Mouse (Mus musculus) c-Kit-positive CD71-positive TER-119-negative erythroid progenitor cells, embryonic 14.5 days (primary cell): ENCODE results near the gene Gm17387.
A peak's percentile ranks its signal among the peaks of the same experiment; 100 is the strongest.

ENCODE experiments used
- DNase-seq: peaks from one replicate; pipeline ENCODE4 v3.0.0-alpha.2; 2013; ENCODE audit warnings: low read depth

Gm17387 gene

GRCm38 (mm10) chr7:141047581-141048225 lies 18.8 kb downstream of the Gm17387 start:
- DNase-seq = no peak

DNA sequence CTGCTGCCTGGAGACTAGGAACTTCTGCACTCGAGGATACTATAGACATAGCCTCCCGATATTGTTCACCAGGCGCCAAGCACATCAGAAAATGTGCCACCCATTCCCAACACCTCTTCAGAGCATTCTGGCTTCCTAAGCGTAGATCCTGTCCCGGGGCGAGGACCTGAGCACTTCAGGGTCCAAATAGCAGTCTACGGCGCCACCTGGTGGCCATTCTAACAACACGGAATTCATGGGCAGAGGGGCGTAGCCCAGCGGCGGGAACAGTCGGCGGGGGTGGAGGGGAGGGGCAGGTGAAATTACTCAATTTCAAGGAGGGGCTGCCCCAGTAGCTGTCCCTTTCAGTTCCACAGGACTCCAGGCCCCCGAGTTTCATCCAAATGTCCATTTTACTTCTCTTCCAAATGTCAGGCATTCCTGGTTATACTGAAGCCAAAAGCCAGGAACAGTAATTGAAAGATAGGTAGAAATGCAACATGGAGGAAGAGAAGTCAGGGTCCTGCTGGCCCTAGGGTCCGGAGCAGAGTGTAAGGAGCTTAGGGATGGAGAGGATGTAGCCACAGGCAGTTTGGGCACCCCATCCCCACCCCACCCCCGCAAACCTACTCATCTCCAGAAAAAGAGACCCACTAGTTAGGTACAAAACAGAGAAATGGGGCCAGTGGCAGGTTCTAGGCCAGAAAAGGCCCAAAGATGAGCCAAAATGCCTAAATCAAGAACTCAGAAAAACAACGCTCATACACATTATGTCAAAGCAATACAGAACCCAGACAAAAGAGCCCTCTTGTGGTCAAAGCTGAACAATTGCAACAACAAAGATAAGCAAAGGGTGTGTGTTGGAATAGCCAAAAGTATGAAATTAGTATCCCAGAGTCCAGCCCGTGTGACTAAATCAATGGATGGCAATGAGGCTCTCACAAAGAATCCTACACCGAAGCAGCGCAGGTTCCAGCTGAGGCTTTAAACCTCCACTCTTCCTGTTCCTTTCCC lies 19.6 kb downstream of the Gm17387 start:
- peak; percentile 90 for DNase-seq

GRCm38 (mm10) chr7:141049326-141049725 lies 20.4 kb downstream of the Gm17387 start:
- DNase-seq = no peak

GRCm38 (mm10) chr7:141051060-141051685 lies 22.2 kb downstream of the Gm17387 start:
- no peak for DNase-seq

GRCm38 (mm10) chr7:141052016-141052415 lies 23.1 kb downstream of the Gm17387 start:
- no peak for DNase-seq

DNA sequence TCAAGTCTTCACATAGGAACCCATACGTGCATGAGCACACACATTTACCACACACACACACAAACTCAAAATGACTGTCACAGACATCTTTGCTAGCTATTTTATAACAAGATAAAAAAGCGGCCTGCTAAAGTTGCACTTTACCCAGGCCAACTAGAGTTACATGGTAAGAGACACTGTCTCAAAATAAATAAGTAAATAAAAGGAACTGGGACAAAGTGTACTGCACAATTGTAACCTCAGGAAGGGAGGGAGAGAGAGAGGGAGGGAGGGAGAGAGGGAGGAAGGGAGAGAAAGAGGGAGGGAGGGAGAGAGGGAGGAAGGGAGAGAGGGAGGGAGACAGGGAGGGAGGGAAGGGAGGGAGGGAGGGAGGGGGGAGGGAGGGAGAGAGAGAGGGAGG lies 23.5 kb downstream of the Gm17387 start:
- no peak for DNase-seq

DNA sequence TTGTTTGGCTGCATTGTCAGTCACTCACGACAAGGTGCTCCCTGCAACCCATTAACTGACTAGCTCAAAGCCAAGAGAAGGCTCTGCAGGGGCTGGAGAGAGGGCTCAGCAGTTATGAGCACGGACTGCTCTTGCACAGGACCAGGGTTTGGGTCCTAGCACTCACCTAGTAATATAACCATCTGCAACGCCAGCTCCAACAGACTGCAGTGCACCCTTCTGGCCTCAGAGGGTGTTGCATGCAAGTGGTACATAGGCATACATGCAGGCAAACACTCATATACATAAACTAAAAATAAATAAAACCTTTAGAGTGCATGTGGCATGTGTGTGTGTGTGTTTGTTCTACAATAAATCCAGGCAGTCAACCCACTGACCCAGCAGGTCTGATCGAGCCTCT lies 26.9 kb downstream of the Gm17387 start:
- no peak for DNase-seq

DNA sequence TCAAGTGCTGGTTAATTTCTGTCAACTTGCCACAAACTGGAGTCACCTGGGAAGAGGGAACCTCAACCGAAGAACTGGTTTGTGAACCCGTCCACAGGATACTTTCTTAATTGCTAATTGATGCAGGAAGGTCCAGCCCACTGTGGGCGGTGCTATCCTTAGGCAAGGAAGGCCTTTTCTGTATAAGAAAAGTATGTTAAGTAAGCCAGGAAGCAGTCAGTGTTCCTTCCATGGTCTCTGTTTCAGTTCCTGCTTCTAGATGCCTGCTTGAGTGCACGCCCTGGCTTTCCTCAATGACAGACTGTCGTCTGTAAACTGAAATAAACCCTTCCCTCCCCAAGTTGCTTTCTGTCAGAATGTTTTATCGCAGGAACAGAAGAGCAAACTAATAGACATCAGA lies 28.0 kb downstream of the Gm17387 start:
- DNase-seq = no peak

DNA sequence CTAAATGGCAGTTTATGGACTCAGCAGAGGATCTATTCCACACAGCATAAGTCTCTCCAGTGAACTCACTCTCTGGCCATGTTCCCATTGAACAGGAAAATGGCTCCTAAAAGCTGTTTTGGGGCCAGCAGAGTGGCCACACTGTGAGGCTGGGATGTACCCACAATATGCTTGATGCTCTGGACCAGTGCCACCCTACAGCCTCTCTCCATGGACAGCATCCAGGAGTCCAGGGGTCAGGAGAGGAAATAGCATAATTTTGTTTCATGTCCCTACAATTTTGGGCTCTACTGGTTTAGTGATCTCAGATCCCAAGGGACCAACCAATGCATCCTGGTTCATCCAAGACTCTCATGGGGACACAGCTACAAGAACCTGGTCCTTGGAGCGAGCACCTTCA lies 28.6 kb downstream of the Gm17387 start:
- DNase-seq = no peak

GRCm38 (mm10) chr7:141058601-141059341 lies 29.8 kb downstream of the Gm17387 start:
- no peak for DNase-seq

- DNase-seq = no peak
Observed at GRCm38 (mm10) chr7:141059929-141060328, 31.0 kb downstream of the Gm17387 start.

DNA sequence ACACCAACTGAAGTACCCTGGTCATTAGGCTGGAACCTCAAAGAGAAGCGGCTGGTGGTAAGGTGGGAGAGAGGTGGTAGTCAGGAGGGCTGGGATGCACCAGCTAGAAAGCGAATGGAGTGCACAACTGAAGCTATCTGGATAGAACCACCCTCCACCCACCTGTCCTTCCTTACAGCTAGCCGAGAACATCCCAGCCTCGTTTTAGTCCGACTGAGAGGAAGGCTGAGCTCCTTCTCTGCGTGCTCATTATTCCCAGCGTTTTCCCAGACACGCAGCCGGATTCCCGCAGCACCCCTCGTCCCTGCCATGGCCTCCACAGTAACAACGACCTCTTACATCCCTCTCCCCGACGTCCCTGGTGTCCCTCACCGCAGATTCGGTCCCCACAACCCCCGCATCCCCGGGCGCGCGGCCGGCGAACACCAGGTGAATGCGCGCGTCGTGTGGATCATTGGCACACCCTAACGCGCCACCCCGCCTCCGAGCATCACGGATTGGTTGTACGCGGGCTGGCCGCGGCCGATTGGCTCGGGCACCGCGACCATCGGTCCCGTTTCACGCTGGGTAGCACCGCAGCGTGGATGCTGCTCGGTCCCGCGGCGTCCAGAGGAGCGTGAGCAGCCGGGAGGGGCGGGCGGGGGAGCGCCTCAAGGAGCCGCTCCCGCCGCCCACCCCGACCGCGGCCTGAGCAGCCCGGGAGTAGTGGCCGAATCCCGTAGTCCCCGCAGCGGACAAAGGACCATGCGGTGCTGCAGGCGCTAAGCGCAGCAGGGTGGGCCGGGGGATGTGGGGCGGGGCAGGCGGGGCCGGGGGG lies 31.7 kb downstream of the Gm17387 start, which contains the start of gene B4galnt4:
TSS of gene B4galnt4 (plus strand) at position 679 of the 817 bp plus-strand sequence.
- DNase-seq = no peak

DNA sequence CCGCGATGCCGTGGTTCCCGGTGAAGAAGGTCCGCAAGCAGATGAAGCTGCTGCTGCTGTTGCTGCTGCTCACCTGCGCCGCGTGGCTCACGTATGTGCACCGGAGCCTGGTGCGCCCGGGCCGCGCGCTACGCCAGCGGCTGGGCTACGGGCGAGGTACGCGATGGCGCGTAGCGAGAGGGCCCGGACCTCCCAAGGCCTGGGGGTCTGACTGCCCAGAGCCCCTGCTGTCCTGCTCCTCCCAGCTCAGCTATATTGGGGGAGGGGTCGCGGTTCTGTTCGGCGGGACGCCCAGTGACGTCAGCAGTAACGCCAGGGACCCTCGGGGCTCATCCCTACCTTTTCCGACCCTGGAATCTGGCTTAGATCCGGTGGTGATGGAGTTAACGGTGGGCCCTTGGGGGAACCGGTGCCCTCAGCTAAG lies 32.4 kb downstream of the Gm17387 start:
- DNase-seq = no peak

DNA sequence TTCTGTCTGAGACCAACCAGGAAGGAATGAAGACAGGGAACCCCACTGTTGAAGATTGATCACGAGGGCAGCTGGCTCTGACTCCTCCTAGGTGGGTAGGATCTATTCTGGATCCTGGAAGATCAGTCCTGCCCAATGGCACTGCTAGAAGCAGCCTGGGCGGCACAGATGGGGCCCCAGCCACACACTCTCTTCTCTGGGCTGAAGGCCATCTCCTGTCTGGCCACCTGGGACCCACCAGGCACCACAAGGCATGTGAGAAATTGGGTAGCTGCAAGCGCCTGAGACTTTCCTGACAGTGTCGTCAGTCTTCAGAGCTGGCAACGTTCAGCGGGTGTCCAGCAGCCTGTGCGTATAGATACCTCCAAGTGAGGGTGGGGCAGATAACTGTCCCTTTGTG lies 33.6 kb downstream of the Gm17387 start:
- DNase-seq = no peak

DNA sequence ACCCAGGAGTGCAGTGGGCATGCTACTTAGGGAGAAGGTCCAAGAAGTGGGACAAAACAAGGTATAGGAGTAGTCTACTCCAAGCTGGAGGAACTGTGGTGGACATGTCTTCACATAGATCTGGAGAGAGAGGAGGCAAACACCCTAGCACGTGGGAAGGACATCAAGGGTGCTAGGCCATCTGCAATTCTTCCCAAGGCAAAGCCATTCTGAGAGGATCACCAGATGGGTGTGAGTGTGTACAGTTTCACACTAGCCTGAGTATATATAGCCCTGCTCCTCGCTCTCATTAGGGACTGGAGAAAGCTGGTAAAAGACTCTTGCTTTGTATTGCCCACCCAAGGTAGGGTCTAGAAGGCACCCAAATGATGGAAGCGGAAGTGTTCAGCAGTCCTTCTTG lies 34.4 kb downstream of the Gm17387 start:
- DNase-seq = no peak

- no peak for DNase-seq
Observed at GRCm38 (mm10) chr7:141064175-141064574, 35.2 kb downstream of the Gm17387 start.

DNA sequence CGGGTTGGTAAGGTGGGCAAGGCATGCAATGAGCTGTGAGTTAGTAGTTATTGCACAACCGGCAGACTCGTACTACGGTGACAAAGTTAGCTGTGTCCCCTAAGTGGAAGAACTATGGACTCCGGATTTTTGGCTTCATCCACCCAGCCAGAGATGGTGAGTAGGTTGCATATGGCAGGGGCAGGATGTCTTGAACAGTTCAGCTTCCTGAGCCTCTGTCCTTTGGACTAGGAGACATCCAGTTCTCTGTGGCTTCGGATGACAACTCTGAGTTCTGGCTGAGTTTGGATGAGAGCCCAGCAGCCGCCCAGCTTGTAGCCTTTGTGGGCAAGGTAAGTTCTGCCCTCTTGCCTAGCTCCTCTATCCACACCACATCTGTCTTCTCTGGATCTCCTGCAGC lies 35.6 kb downstream of the Gm17387 start:
- DNase-seq = no peak

DNA sequence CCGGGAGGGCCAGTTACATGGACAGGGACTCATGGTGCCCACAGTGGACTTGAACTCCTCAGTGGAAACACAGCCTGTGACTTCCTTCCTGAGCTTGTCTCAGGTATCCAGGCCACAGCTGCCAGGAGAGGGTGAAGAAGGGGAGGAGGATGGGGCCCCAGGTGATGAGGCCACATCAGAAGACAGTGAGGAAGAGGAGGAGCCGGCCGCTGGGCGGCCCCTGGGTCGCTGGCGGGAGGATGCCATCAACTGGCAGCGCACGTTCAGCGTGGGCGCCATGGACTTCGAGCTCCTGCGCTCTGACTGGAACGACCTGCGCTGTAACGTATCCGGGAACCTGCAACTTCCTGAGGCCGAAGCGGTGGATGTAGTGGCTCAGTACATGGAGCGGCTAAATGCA lies 39.4 kb downstream of the Gm17387 start:
- no peak for DNase-seq

DNA sequence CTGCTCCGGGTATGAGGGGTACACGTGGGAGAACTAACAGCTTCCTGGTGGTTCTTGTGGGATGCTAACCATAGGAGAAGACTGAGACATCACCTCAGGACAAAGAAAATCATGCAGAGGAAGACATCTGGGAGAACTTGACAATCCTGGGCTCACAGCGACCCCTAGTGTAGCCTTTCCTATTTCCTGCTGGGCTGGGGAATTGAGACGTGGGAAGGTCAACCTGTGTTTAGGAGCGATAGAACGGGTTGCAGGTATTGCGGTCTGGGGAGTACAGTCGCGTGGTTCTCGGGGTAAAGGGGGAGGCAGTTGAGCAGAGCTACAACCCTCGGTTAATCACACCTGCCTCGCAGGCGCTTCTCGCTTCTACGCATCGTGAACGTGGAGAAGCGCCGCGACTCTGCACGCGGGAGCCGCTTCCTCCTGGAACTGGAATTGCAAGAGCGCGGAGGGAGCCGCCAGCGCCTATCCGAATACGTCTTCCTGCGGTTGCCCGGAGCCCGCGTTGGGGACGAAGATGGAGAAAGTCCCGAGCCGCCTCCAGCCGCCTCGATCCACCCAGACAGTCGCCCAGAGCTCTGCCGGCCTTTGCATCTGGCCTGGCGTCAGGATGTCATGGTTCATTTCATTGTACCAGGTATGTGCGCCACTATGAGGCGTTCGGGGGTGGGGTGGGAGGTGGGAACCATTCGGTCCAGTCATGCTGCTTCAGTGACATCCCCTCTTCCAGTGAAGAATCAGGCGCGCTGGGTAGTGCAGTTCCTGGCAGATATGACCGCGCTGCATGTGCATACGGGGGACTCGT lies 41.3 kb downstream of the Gm17387 start:
- peak; percentile 73 for DNase-seq
